Mouse (Mus musculus) forebrain, embryonic 15.5 days (tissue): ENCODE results near the gene Itga5. TPM values are rescaled to one million over a fixed set of nuclear protein-coding genes. Genes with fewer than 3 reads are reported as not detected.

ENCODE experiments used
- ATAC-seq: fragments of 200-750 bp; cut with Nextera tagmentation; replicated peaks from 2 replicates; pipeline ENCODE4 v1.8.0; 2017; ENCODE audit warnings: mild to moderate bottlenecking, moderate TSS enrichment, moderate library complexity
- H3K27ac ChIP-seq: fragments of 300-500 bp; sonication (generic); replicated peaks from 2 replicates; pipeline ENCODE4 v1.5.1; 2015; ENCODE audit warnings: mild to moderate bottlenecking, inconsistent platforms
- H3K27me3 ChIP-seq: fragments of 300-500 bp; sonication (generic); 2 replicates; pipeline ENCODE4 v1.6.1; 2015; ENCODE audit warnings: inconsistent platforms
- H3K36me3 ChIP-seq: fragments of 300-500 bp; sonication (generic); 2 replicates; pipeline ENCODE4 v1.6.1; 2015; ENCODE audit warnings: mild to moderate bottlenecking, inconsistent platforms
- H3K4me1 ChIP-seq: fragments of 300-500 bp; sonication (generic); 2 replicates; pipeline ENCODE4 v1.6.1; 2015; ENCODE audit warnings: inconsistent platforms
- H3K4me2 ChIP-seq: fragments of 300-500 bp; sonication (generic); replicated peaks from 2 replicates; pipeline ENCODE4 v1.6.1; 2015; ENCODE audit warnings: mild to moderate bottlenecking, inconsistent platforms
- H3K4me3 ChIP-seq: fragments of 300-500 bp; sonication (generic); 2 replicates; pipeline ENCODE4 v1.5.1; 2015; ENCODE audit warnings: mild to moderate bottlenecking, inconsistent platforms
- H3K9ac ChIP-seq: fragments of 300-500 bp; sonication (generic); replicated peaks from 2 replicates; pipeline ENCODE4 v1.6.1; 2015; ENCODE audit warnings: mild to moderate bottlenecking, inconsistent platforms
- H3K9me3 ChIP-seq: fragments of 300-500 bp; sonication (generic); 2 replicates; pipeline ENCODE4 v1.6.1; 2016; ENCODE audit warnings: inconsistent platforms
- WGBS: fragments of 180-500 bp; shearing (Covaris S2); methylation state at CpG from one replicate; pipeline ENCODE4 v1.1.7; 2015; ENCODE audit warnings: mixed read lengths; 5-methylcytosine and 5-hydroxymethylcytosine counted together
- microRNA-seq: library from miRNA; unstranded; fragments of <30 nt; microRNA quantifications from one replicate; pipeline ENCODE4, GENCODE M21; 2016
- polyA plus RNA-seq: library from polyadenylated mRNA; unstranded; fragments of >200 nt; fragmentation: Nextera tagmentation; extraction: Ambion mirVana; gene quantifications from 2 replicates; pipeline ENCODE4 v1.2.1, GENCODE M21; 2015

Gene Itga5
- polyA plus RNA-seq, 1 experiment from 2014 or later = 5.7 TPM

- H3K4me3 ChIP-seq = no peak overlapping the region
- H3K27ac ChIP-seq = no peak overlapping the region
- no peaks in the 10 kb centered on the region for H3K27me3 ChIP-seq
- peaks cover 36% of the 10 kb centered on the region for H3K36me3 ChIP-seq
- no peak overlapping the region for H3K9ac ChIP-seq
- no peaks in the 10 kb centered on the region for H3K9me3 ChIP-seq
- WGBS = 84% methylated on average over 2 of the region's 2 CpGs
- no peak for ATAC-seq
- no peak overlapping the region for H3K4me2 ChIP-seq
- peaks cover 44% of the 10 kb centered on the region for H3K4me1 ChIP-seq
These were observed 71.9 kb downstream of the Itga5 start for GRCm38 (mm10) chr15:103294649-103295048.

Small RNA genes within 50 kb of the gene (microRNA-seq; reads per million reads assigned to microRNA genes)
- not detected for gene Mir6963

Other genes starting within 250 kb of the Itga5 start
- gene Smug1, start 199.7 kb downstream of the Itga5 start, polyA plus RNA-seq = 24.7 and 26.8 TPM in 2 replicates
- gene Cbx5, start 126.9 kb downstream of the Itga5 start, polyA plus RNA-seq = 134 and 139 TPM in 2 replicates
- gene Hnrnpa1, start 126.3 kb downstream of the Itga5 start, polyA plus RNA-seq = 995 and 1,028 TPM in 2 replicates
- 0.38 and 0.63 TPM in 2 replicates for gene Nfe2, start 108.4 kb downstream of the Itga5 start, polyA plus RNA-seq
- 215 and 220 TPM in 2 replicates for gene Copz1, start 94.0 kb downstream of the Itga5 start, polyA plus RNA-seq
- 0.28 and 0.37 TPM in 2 replicates for gene Gpr84, start 56.2 kb downstream of the Itga5 start, polyA plus RNA-seq
- 12.7 and 13.0 TPM in 2 replicates for gene Zfp385a, start 26.7 kb downstream of the Itga5 start, polyA plus RNA-seq
- not detected in 2 replicates for gene Gtsf1, start 63.7 kb upstream of the Itga5 start, polyA plus RNA-seq
- not detected in 2 replicates for gene Gtsf2, start 81.7 kb upstream of the Itga5 start, polyA plus RNA-seq
- 1.4 and 1.8 TPM in 2 replicates for gene Nckap1l, start 87.0 kb upstream of the Itga5 start, polyA plus RNA-seq
- 71.3 and 73.2 TPM in 2 replicates for gene Pde1b, start 136.3 kb upstream of the Itga5 start, polyA plus RNA-seq
- 100 TPM in 2 replicates for gene Ppp1r1a, start 171.2 kb upstream of the Itga5 start, polyA plus RNA-seq
- not detected in 2 replicates for gene Glycam1, start 198.3 kb upstream of the Itga5 start, polyA plus RNA-seq